In the genomic region with DNA sequence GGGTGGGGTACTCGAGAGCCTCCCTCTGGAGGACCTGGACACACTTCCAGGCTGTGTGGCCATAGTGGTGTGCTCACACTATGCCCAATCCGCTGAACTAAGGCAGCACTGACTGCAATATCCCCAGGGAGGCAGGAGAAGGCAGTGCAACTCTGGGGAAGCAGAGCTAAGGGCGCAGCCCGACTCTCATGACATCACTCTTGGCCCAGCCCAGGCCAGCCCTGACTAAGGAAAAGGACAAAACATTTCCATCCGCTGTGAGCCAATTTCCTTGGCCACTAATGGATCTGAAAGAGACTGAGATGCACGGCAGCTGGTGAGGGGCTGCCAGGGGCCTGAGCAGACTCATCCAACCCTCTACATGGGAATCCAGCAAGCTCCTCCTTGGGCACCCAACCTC, we compare ENCODE assay signal across 8 mouse cellular contexts. TPM values are rescaled to one million over a fixed set of nuclear protein-coding genes. Genes with fewer than 3 reads are reported as not detected.
DNase-seq lines count a peak whose midpoint lies in the region; ATAC-seq and TF ChIP-seq lines count a peak whose summit lies in the region.

No protein-coding gene starts in this region.

- intact Hi-C loops in gastrocnemius, adult 2 months (cut with DNase I), result loop anchor here (1.0 kb wide), 1 partner anchor 90 kb away; no protein-coding TSS in a partner anchor

- no peak overlapping the region for H3K9ac ChIP-seq in midbrain, postnatal 0 days (replicated peaks; ENCODE audit: low read length, poor library complexity, severe bottlenecking)
- H3K9ac ChIP-seq in midbrain, embryonic 16.5 days (ENCODE audit: low read depth, low read length), result no peak overlapping the region
- H3K9ac ChIP-seq in hindbrain, embryonic 11.5 days (ENCODE audit: low read depth, low read length), result no peak overlapping the region
- no peak overlapping the region for H3K9ac ChIP-seq in forebrain, embryonic 11.5 days (ENCODE audit: low read length)
- H3K9ac ChIP-seq in forebrain, embryonic 12.5 days, result no peak overlapping the region

- H3K4me1 ChIP-seq in midbrain, postnatal 0 days (ENCODE audit: insufficient read depth, low read length), result peaks cover 8% of the 10 kb centered on the region; the same call in 1 of the 2 replicates
- H3K4me1 ChIP-seq in midbrain, embryonic 16.5 days (ENCODE audit: control insufficient read depth, insufficient read depth, low read length), result no peaks in the 10 kb centered on the region; the same call in 1 of the 2 replicates
- peaks cover 44% of the 10 kb centered on the region for H3K4me1 ChIP-seq in olfactory bulb, adult 2 months (ENCODE audit: control insufficient read depth, insufficient read depth, low read length)
- H3K4me1 ChIP-seq in hindbrain, embryonic 11.5 days (replicated peaks; ENCODE audit: control insufficient read depth, insufficient read depth, low read length), result no peaks in the 10 kb centered on the region
- no peaks in the 10 kb centered on the region for H3K4me1 ChIP-seq in forebrain, embryonic 11.5 days (replicated peaks; ENCODE audit: control insufficient read depth, insufficient read depth, low read length)
- H3K4me1 ChIP-seq in forebrain, embryonic 12.5 days, result peaks cover 12% of the 10 kb centered on the region; the same call in 1 of the 2 replicates

- no peaks in the 10 kb centered on the region for H3K27me3 ChIP-seq in midbrain, postnatal 0 days (ENCODE audit: insufficient read depth, low read length)
- no peaks in the 10 kb centered on the region for H3K27me3 ChIP-seq in midbrain, embryonic 16.5 days (ENCODE audit: control insufficient read depth, insufficient read depth, low read depth, low read length)
- no peaks in the 10 kb centered on the region for H3K27me3 ChIP-seq in hindbrain, embryonic 11.5 days (ENCODE audit: control insufficient read depth, insufficient read depth, low read length)
- H3K27me3 ChIP-seq in forebrain, embryonic 11.5 days (ENCODE audit: control insufficient read depth, insufficient read depth, low read length), result no peaks in the 10 kb centered on the region
- no peaks in the 10 kb centered on the region for H3K27me3 ChIP-seq in forebrain, embryonic 12.5 days

- peak; percentile 32 for TF ChIP-seq CTCF in midbrain, postnatal 0 days (IDR thresholded peaks at IDR 0.05)
- TF ChIP-seq CTCF in gastrocnemius, adult 2 months (IDR thresholded peaks at IDR 0.05), result peak; percentile 72
- TF ChIP-seq CTCF in olfactory bulb, adult 2 months (IDR thresholded peaks at IDR 0.05; ENCODE audit: insufficient read depth, low read depth, low read length), result no peak

- 84% methylated on average over 6 of the region's 6 CpGs for WGBS in midbrain, postnatal 0 days
- 87% methylated on average over 6 of the region's 6 CpGs for WGBS in midbrain, embryonic 16.5 days
- 45% methylated on average over 6 of the region's 6 CpGs for WGBS in olfactory bulb, adult 2 months
- WGBS in hindbrain, embryonic 11.5 days, result 85% methylated on average over 6 of the region's 6 CpGs
- 82% methylated on average over 6 of the region's 6 CpGs for WGBS in forebrain, embryonic 11.5 days
- WGBS in forebrain, embryonic 12.5 days, result 95% methylated on average over 6 of the region's 6 CpGs

- peak; percentile 39 for DNase-seq in midbrain, postnatal 0 days (ENCODE audit: low spot score)
- peak; percentile 93 for DNase-seq in gastrocnemius, adult 2 months
- peak; percentile 70 for DNase-seq in kidney, adult 9 months
- no peak for DNase-seq in hindbrain, embryonic 11.5 days (ENCODE audit: low spot score)
- DNase-seq in forebrain, embryonic 11.5 days (ENCODE audit: low spot score), result no peak

- H3K4me3 ChIP-seq in midbrain, postnatal 0 days (ENCODE audit: low read depth, low read length), result no peak overlapping the region
- no peak overlapping the region for H3K4me3 ChIP-seq in midbrain, embryonic 16.5 days (ENCODE audit: low read depth, low read length)
- H3K4me3 ChIP-seq in gastrocnemius, adult 2 months, result peak overlapping the region; percentile 56
- H3K4me3 ChIP-seq in olfactory bulb, adult 2 months (ENCODE audit: insufficient read depth, low read depth, low read length), result no peak overlapping the region
- H3K4me3 ChIP-seq in hindbrain, embryonic 11.5 days (ENCODE audit: low read depth, low read length), result no peak overlapping the region
- no peak overlapping the region for H3K4me3 ChIP-seq in forebrain, embryonic 11.5 days (ENCODE audit: low read depth, low read length)
- no peak overlapping the region for H3K4me3 ChIP-seq in forebrain, embryonic 12.5 days (replicated peaks)

- H3K36me3 ChIP-seq in midbrain, postnatal 0 days (ENCODE audit: insufficient read depth, low read length), result peaks cover 34% of the 10 kb centered on the region
- H3K36me3 ChIP-seq in midbrain, embryonic 16.5 days (ENCODE audit: control insufficient read depth, insufficient read depth, low read length), result peaks cover 17% of the 10 kb centered on the region
- no peaks in the 10 kb centered on the region for H3K36me3 ChIP-seq in hindbrain, embryonic 11.5 days (ENCODE audit: control insufficient read depth, insufficient read depth, low read length)
- no peaks in the 10 kb centered on the region; the same call in 1 of the 2 replicates for H3K36me3 ChIP-seq in forebrain, embryonic 11.5 days (ENCODE audit: control insufficient read depth, insufficient read depth, low read length)
- H3K36me3 ChIP-seq in forebrain, embryonic 12.5 days (replicated peaks), result peaks cover 45% of the 10 kb centered on the region

- TF ChIP-seq POLR2A in olfactory bulb, adult 2 months (IDR thresholded peaks at IDR 0.05; ENCODE audit: insufficient read depth, low read depth, low read length), result no peak

- H3K9me3 ChIP-seq in midbrain, postnatal 0 days (ENCODE audit: low read length), result no peaks in the 10 kb centered on the region
- no peaks in the 10 kb centered on the region for H3K9me3 ChIP-seq in midbrain, embryonic 16.5 days (replicated peaks; ENCODE audit: control insufficient read depth, low read length, poor library complexity, severe bottlenecking)
- no peaks in the 10 kb centered on the region for H3K9me3 ChIP-seq in hindbrain, embryonic 11.5 days (ENCODE audit: control insufficient read depth, low read length)
- no peaks in the 10 kb centered on the region for H3K9me3 ChIP-seq in forebrain, embryonic 11.5 days (ENCODE audit: control insufficient read depth, low read length)
- H3K9me3 ChIP-seq in forebrain, embryonic 12.5 days, result no peaks in the 10 kb centered on the region

- ATAC-seq in midbrain, postnatal 0 days (ENCODE audit: low FRiP score), result no peak
- ATAC-seq in midbrain, embryonic 16.5 days, result no peak
- no peak for ATAC-seq in hindbrain, embryonic 11.5 days (ENCODE audit: low FRiP score)
- ATAC-seq in forebrain, embryonic 11.5 days (replicated peaks; ENCODE audit: low FRiP score), result no peak
- no peak for ATAC-seq in forebrain, embryonic 12.5 days (ENCODE audit: low FRiP score)

- no peak overlapping the region for H3K27ac ChIP-seq in midbrain, postnatal 0 days (ENCODE audit: low read depth, low read length)
- no peak overlapping the region for H3K27ac ChIP-seq in midbrain, embryonic 16.5 days (ENCODE audit: low read length)
- peak overlapping the region; percentile 95 for H3K27ac ChIP-seq in gastrocnemius, adult 2 months
- 0 out of 2 replicates have a peak overlapping the region, but pooled peaks have one; percentile 20 for H3K27ac ChIP-seq in olfactory bulb, adult 2 months (ENCODE audit: insufficient read depth, low read depth, low read length)
- H3K27ac ChIP-seq in hindbrain, embryonic 11.5 days (ENCODE audit: low read depth, low read length), result no peak overlapping the region
- no peak overlapping the region for H3K27ac ChIP-seq in forebrain, embryonic 11.5 days (ENCODE audit: low read depth, low read length)
- no peak overlapping the region for H3K27ac ChIP-seq in forebrain, embryonic 12.5 days

- no peak overlapping the region for H3K4me2 ChIP-seq in midbrain, postnatal 0 days (ENCODE audit: low read depth, low read length, poor library complexity, severe bottlenecking)
- H3K4me2 ChIP-seq in midbrain, embryonic 16.5 days (ENCODE audit: low read length), result no peak overlapping the region
- no peak overlapping the region for H3K4me2 ChIP-seq in hindbrain, embryonic 11.5 days (replicated peaks; ENCODE audit: low read depth, low read length)
- H3K4me2 ChIP-seq in forebrain, embryonic 11.5 days (ENCODE audit: low read depth, low read length, severe bottlenecking), result no peak overlapping the region
- H3K4me2 ChIP-seq in forebrain, embryonic 12.5 days, result no peak overlapping the region

RNA-seq across cellular contexts. Expression of a gene that starts 25.7 kb away (rescaled TPM):
- 54.9 and 75.7 TPM in 2 replicates for total RNA-seq in midbrain, postnatal 0 days (2014; rRNA removed)
- 30.1 and 33.3 TPM in 2 replicates for polyA plus RNA-seq in midbrain, postnatal 0 days (2015; fragmentation: Nextera tagmentation; extraction: Ambion mirVana)
- 42.5 and 43.2 TPM in 2 replicates for polyA plus RNA-seq in midbrain, embryonic 16.5 days (2015; fragmentation: Nextera tagmentation; extraction: Ambion mirVana)
- total RNA-seq in gastrocnemius, adult 2 months (2021), result 10 to 100 TPM; 26.1 to 36.7 TPM
- polyA plus RNA-seq in olfactory bulb, adult 2 months (2012; ENCODE audit: insufficient read depth, insufficient read length, low replicate concordance, missing spikeins), result not detected in 2 replicates
- 32.7 and 33.5 TPM in 2 replicates for polyA plus RNA-seq in hindbrain, embryonic 11.5 days (2014; fragmentation: Nextera tagmentation; extraction: Ambion mirVana)
- polyA plus RNA-seq in forebrain, embryonic 11.5 days (2014; fragmentation: Nextera tagmentation; extraction: Ambion mirVana), result 52.3 and 55.2 TPM in 2 replicates
- polyA plus RNA-seq in forebrain, embryonic 12.5 days (2016; fragmentation: Nextera tagmentation; extraction: Ambion mirVana), result 41.3 and 43.6 TPM in 2 replicates

RNA-seq across cellular contexts. Expression of a gene that starts 31.3 kb away (rescaled TPM):
- total RNA-seq in midbrain, postnatal 0 days (2014; rRNA removed), result 4.0 and 5.4 TPM in 2 replicates
- 0.93 and 1.2 TPM in 2 replicates for polyA plus RNA-seq in midbrain, postnatal 0 days (2015; fragmentation: Nextera tagmentation; extraction: Ambion mirVana)
- polyA plus RNA-seq in midbrain, embryonic 16.5 days (2015; fragmentation: Nextera tagmentation; extraction: Ambion mirVana), result 0.85 and 0.86 TPM in 2 replicates
- 1 to 10 TPM; 4.0 to 8.8 TPM for total RNA-seq in gastrocnemius, adult 2 months (2021)
- not detected in 2 replicates for polyA plus RNA-seq in olfactory bulb, adult 2 months (2012; ENCODE audit: insufficient read depth, insufficient read length, low replicate concordance, missing spikeins)
- polyA plus RNA-seq in hindbrain, embryonic 11.5 days (2014; fragmentation: Nextera tagmentation; extraction: Ambion mirVana), result 1.6 and 1.8 TPM in 2 replicates
- polyA plus RNA-seq in forebrain, embryonic 11.5 days (2014; fragmentation: Nextera tagmentation; extraction: Ambion mirVana), result 1.5 TPM in 2 replicates
- 1.2 and 2.0 TPM in 2 replicates for polyA plus RNA-seq in forebrain, embryonic 12.5 days (2016; fragmentation: Nextera tagmentation; extraction: Ambion mirVana)

RNA-seq across cellular contexts. Expression of a gene that starts 49.5 kb away (rescaled TPM):
- 26.8 and 35.3 TPM in 2 replicates for total RNA-seq in midbrain, postnatal 0 days (2014; rRNA removed)
- 14.5 and 17.6 TPM in 2 replicates for polyA plus RNA-seq in midbrain, postnatal 0 days (2015; fragmentation: Nextera tagmentation; extraction: Ambion mirVana)
- 29.8 and 35.3 TPM in 2 replicates for polyA plus RNA-seq in midbrain, embryonic 16.5 days (2015; fragmentation: Nextera tagmentation; extraction: Ambion mirVana)
- total RNA-seq in gastrocnemius, adult 2 months (2021), result 10 to 100 TPM; 19.4 to 20.1 TPM
- polyA plus RNA-seq in olfactory bulb, adult 2 months (2012; ENCODE audit: insufficient read depth, insufficient read length, low replicate concordance, missing spikeins), result not detected in 2 replicates
- 18.0 and 20.4 TPM in 2 replicates for polyA plus RNA-seq in hindbrain, embryonic 11.5 days (2014; fragmentation: Nextera tagmentation; extraction: Ambion mirVana)
- polyA plus RNA-seq in forebrain, embryonic 11.5 days (2014; fragmentation: Nextera tagmentation; extraction: Ambion mirVana), result 20.8 and 22.3 TPM in 2 replicates
- polyA plus RNA-seq in forebrain, embryonic 12.5 days (2016; fragmentation: Nextera tagmentation; extraction: Ambion mirVana), result 30.1 and 30.8 TPM in 2 replicates

Comparison
In these comparisons a context has a peak if more than half of its experiments do, and no peak if none do; other contexts are left out.
1. DNase-seq: peak in midbrain, postnatal 0 days (single experiment), gastrocnemius, adult 2 months (single experiment) and kidney, adult 9 months (single experiment); none in hindbrain, embryonic 11.5 days (single experiment) and forebrain, embryonic 11.5 days (single experiment).
2. H3K27ac ChIP-seq: peak in gastrocnemius, adult 2 months (single experiment) and olfactory bulb, adult 2 months (single experiment); none in midbrain, postnatal 0 days (single experiment), midbrain, embryonic 16.5 days (single experiment), hindbrain, embryonic 11.5 days (single experiment), forebrain, embryonic 11.5 days (single experiment) and forebrain, embryonic 12.5 days (single experiment).